Mouse (Mus musculus): Measurements from ENCODE around the gene Fkbp5.

GRCm38 (mm10) chr17:28513337-28513736 is 4.0 kb downstream of the Fkbp5 start:
- no peak for TF ChIP-seq EP300 (IDR thresholded peaks at IDR 0.05; ENCODE audit: low read depth)
- no peak for TF ChIP-seq CTCF (IDR thresholded peaks at IDR 0.05; ENCODE audit: low read depth)
